Mouse (Mus musculus): ENCODE measurements around the gene Il34.

The Il34 gene

GRCm38 (mm10) chr8:110779924-110780718 lies 25.6 kb downstream of the Il34 start:
- DNase-seq (ENCODE audit: low read depth, low spot score), result no peak

DNA sequence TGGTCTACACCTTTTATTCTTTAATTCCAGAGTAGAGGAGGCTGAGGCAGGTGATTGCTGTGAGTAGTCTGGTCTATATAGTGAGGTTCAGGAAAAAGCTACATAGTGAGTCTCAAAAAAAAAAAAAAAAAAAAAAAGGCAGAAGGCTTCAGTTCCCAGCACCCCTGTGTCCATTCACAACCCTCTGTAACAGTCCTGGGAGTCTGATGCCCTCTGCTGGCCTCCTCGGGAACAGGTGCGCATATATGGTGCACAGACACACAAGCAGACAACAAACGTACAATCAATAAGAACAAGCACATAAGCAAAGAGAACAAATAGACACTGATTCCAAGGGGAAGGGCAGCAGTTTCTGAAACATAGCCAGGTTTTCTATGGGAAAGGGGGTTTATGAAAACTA lies 29.4 kb downstream of the Il34 start:
- peak; percentile 66 for DNase-seq (ENCODE audit: low read depth, low spot score)

GRCm38 (mm10) chr8:110775721-110776120 lies 30.0 kb downstream of the Il34 start:
- DNase-seq (ENCODE audit: low read depth, low spot score), result no peak

GRCm38 (mm10) chr8:110775316-110775715 lies 30.4 kb downstream of the Il34 start:
- peak; percentile 76 for DNase-seq (ENCODE audit: low read depth, low spot score)

GRCm38 (mm10) chr8:110774725-110775124 lies 31.0 kb downstream of the Il34 start:
- DNase-seq (ENCODE audit: low read depth, low spot score), result no peak

DNA sequence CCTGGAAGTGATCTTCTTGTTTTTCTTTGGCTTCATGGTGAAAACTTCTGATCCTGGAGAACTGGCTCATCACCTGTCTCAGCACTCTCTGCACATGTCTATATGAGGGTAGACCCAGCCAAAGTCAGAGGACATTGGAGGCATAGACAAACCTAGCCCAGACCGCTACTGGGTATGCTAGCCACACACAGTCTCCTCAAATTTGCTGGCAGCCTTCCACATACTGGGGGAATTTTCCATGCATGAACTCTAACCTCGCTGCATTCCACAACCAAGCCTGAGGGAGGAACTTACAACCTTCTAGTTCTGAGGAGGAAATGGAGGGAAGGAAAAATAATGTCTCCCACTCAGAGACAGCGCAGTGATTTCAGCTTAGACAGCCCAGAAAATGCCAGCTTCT lies 31.7 kb downstream of the Il34 start:
- no peak for DNase-seq (ENCODE audit: low read depth, low spot score)

- no peak for DNase-seq (ENCODE audit: low read depth, low spot score)
Observed at GRCm38 (mm10) chr8:110772452-110772851, 33.3 kb downstream of the Il34 start.

- DNase-seq (ENCODE audit: low read depth, low spot score), result no peak
Observed at GRCm38 (mm10) chr8:110767261-110767660, 38.5 kb downstream of the Il34 start.

DNA sequence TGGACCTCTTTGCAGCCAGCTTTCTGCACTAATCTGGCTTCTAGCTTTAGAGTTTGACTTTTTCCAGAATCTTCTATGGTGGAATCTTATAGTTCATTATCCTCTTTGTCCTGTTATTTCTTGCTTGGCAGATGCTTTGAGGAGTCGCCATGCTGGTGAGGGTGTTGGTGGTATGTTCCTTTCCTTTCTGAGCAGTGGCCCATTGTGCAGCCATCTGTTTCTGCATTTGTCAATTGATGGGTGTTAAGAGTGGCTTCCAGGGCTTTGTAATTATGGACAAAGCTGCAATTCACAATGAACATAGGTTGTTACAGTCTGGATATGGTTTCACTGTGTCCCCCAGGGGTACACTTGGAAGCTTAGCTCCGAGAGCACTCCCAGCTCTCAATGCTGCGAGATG lies 41.1 kb downstream of the Il34 start:
- no peak for DNase-seq (ENCODE audit: low read depth, low spot score)

DNA sequence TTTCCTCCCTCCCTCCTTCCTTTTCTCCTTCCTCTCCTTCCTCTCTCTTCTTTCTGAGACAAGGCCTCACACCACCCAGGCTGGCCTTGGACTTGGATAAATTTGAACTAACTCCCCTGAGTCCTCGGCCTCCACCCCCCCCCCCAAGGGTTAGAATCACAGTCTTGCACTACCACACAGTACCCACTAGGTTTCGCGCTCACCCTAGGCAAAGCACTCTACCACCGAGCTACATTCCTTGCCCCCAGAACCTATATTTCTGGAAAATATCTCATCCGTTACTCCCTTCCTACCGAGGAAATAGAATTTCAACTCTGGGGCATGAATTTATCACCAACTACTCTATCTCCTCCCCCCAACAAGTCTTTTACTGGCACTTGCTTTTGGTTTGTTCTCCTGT lies 43.7 kb downstream of the Il34 start:
- peak; percentile 70 for DNase-seq (ENCODE audit: low read depth, low spot score)

DNA sequence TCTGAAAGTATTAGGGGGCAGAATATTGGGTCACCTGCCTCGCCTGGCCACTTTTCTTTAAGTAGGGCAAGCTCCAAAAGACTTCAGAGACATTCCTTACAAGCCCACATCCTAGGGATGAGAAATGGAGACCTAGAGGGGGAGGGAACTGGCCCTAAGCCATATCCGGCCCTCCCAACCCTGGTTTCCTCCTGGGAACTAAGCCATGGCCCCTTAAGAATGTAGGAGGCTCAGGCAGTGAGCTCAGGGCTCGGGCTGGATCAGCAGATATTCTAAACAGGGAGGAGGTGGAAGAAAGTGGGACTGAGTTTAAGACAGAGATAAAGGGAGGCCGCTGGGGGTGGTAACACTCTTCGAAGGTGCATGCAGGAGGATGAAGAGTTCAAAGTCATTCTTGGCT lies 44.5 kb downstream of the Il34 start:
- peak; percentile 77 for DNase-seq (ENCODE audit: low read depth, low spot score)

DNA sequence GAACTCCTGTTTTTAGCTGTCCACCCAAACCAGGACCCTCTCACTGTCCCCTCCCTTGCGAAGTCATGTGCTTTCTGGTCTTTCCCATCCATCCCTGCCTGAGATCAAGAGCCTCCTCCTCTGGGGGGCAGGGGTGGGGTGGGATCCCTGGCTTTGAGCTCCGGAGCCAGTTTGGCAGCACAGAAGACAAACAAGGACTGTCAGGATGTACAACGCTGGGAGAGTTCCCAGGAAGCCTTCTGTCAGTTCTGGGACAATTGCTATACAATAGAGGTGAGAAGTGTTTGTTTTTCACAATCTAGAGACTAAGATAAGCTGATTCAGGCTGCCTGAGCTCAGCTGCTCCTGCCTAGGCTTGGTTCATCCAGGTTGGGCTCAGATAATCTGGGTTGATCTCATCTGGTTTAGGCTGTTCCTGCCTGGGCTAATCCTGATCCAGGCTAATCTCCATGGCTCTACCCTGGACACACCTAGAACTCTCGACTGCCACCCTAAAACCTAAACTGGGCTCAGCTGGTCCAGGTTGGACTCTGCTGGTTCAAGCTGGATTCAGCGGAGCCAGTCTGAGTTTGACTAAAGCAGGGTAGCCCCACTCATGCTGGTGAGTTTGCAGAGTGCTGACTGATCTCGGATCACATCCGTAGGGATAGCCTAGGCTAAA lies 45.3 kb downstream of the Il34 start:
- peak; percentile 92 for DNase-seq (ENCODE audit: low read depth, low spot score)

GRCm38 (mm10) chr8:110756196-110756595 lies 49.5 kb downstream of the Il34 start:
- peak; percentile 93 for DNase-seq (ENCODE audit: low read depth, low spot score)

DNA sequence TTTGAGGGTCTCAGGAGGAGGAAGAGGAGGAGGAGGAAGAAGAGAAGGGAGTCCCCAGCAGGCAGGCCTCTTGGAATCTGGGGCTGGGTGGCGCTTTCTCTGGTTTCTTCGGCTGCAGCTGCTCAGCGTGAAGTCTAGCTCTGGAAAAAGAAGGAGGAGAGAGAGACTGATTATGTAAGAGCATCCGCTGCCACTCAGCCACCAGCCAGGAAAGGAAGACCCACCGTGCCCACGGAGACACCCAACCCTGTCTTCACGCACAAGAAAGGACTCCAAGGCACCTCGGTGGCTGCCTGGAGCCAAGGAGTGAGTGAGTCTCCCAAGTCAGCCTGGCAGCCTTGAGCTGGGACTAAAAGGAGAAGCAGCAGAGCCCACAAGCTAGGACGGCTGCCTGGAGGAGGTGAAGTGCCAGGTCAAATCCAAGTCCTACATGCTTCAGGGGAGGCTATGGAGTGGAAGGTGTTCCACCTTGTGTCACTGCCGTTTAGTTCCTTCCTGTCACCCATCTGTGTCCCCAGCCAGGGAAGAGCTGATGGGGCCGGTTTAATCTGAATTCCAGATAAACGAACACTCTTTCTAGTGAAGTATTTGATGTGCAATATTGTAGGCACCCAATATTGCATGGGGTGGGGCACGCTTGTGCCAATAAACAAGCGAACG lies 50.1 kb downstream of the Il34 start:
- peak; percentile 55 for DNase-seq (ENCODE audit: low read depth, low spot score)

GRCm38 (mm10) chr8:110754713-110755112 lies 51.0 kb downstream of the Il34 start:
- peak; percentile 83 for DNase-seq (ENCODE audit: low read depth, low spot score)

GRCm38 (mm10) chr8:110751490-110751889 lies 54.2 kb downstream of the Il34 start:
- no peak for DNase-seq (ENCODE audit: low read depth, low spot score)

- no peak for DNase-seq (ENCODE audit: low read depth, low spot score)
Observed at GRCm38 (mm10) chr8:110750269-110750668, 55.5 kb downstream of the Il34 start.

DNA sequence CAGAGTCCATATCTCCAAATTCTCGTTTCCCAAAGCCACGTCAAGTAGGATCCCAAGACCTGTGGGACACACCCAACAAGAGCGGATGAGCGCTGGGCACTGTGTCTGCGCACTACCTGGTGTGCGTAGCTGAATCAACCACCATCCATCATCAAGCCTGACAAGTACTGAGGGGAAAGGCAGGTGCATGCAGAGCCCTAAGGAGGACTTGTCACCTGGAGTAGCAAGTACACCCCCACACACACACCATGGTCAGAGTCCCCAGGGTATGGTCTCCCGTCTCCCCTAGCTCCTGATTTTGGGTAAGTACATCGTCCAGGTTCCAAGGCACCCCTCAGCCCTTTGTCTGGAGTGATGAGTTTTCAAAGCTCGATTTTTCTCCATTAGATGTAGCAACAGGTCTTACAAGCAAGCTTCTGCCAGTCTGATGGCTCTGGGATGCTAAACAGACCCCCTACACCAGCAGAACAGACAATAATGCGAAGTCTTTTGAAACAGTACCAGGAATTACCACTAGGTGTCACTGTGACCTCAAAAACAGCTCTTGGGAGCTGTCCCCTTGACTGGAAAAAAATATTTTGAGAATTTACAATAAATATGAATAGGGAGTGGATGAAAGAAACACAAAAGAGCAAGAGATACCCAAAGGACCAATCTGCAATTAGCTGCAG lies 56.1 kb downstream of the Il34 start:
- DNase-seq (ENCODE audit: low read depth, low spot score), result peak; percentile 74

- DNase-seq (ENCODE audit: low read depth, low spot score), result no peak
Observed at GRCm38 (mm10) chr8:110746661-110747060, 59.1 kb downstream of the Il34 start.

DNA sequence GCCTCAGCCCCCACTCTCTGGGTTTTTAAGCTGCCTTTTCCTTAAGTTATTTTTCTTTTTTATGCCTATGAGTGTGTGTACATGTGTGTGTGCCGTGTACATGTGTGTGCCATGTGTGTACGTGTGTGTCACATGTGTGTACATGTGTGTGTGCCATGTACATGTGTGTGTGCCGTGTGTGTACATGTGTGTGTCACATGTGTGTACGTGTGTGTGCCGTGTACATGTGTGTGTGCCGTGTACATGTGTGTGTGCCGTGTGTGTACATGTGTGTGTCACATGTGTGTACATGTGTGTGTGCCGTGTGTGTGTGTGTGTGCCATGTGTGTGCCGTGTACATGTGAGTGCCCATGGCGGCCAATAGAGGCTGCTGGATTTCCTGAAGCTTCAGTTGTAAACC lies 60.6 kb downstream of the Il34 start:
- no peak for DNase-seq (ENCODE audit: low read depth, low spot score)

DNA sequence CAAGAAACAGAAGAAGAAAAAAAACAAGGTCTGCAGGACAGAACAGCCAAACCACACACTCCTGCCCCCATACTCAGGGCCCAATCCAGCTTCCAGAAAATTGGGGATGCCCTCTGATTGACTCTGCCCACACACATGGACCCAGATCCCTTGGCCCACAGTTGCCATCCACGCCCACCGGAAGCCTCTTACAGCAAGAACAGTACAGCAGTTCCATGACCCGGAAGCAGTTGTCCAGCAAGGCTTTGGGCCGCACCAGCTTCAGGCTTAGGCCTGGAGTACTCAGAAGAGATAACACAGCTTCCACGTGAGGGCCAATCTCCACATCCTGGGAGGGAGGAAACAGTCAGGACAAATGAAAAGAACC lies 63.3 kb downstream of the Il34 start:
- DNase-seq (ENCODE audit: low read depth, low spot score), result peak; percentile 57

GRCm38 (mm10) chr8:110741816-110742451 lies 63.8 kb downstream of the Il34 start:
- no peak for DNase-seq (ENCODE audit: low read depth, low spot score)

Measured in ZHBTc4 (cell line).